Mouse (Mus musculus) bone marrow macrophage, adult 2 months (primary cell): Measurements from ENCODE around the gene Cryga.

ENCODE experiments used
- CTCF ChIP-seq: IDR thresholded peaks from 2 replicates; pipeline ENCODE4 v1.5.1; 2012; ENCODE audit warnings: low read depth, mild to moderate bottlenecking, low read length, moderate library complexity
- POLR2A ChIP-seq: IDR thresholded peaks from 2 replicates; pipeline ENCODE4 v1.6.1; 2012; ENCODE audit warnings: mild to moderate bottlenecking, low read depth, low read length, borderline replicate concordance

- TF ChIP-seq POLR2A, result no peak
- no peak for TF ChIP-seq CTCF
Observed at GRCm38 (mm10) chr1:65063352-65063751, 39.8 kb downstream of the Cryga start, which contains the start of gene Crygd.
